Mouse (Mus musculus): ENCODE results near the gene Ppp1r1b.

DNA sequence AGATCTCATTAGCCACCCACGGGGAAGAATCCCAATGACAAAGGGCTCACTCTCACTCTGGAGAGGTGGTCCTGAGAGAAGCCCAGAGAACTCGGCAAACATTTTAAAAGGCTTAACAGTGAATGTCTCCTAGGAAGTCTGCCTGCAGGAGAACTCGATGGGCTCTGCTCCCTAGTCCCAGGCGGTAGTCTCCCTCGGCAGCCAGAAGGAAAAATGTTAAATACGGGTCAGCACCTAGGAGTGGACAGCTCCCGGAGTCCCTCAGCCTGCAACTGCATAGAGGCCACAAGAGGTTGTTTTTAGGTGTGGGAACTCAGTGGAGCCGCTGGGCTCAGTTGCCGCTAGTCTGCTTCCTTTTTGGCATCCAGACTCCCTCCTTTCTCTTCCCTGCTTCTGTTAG lies 24.3 kb upstream of the Ppp1r1b start:
- TF ChIP-seq CTCF (IDR thresholded peaks at IDR 0.05; ENCODE audit: low read depth), result no peak
- no peak for TF ChIP-seq EP300 (IDR thresholded peaks at IDR 0.05; ENCODE audit: low read depth)
